Mouse (Mus musculus) neural tube, postnatal 0 days (tissue): Measurements from ENCODE around the gene Olfr592. TPM values are rescaled to one million over a fixed set of nuclear protein-coding genes. Genes with fewer than 3 reads are reported as not detected.

Experiments used
- polyA plus RNA-seq: library from polyadenylated mRNA; unstranded; fragments of >200 nt; fragmentation: Nextera tagmentation; extraction: Ambion mirVana; gene quantifications from 2 replicates; pipeline ENCODE4 v1.2.1, GENCODE M21; 2015

Olfr592 gene
- not detected in 2 replicates for polyA plus RNA-seq

GRCm38 (mm10) chr7:103184503-103184902, at the start of gene Olfr592:
Gene Olfr592 (plus strand): TSS chr7:103184803.

GRCm38 (mm10) chr7:103140579-103140978, 44.0 kb upstream of the Olfr592 start, which contains the start of gene Olfr588-ps1:
Gene Olfr588-ps1 (plus strand): TSS chr7:103140879.

DNA sequence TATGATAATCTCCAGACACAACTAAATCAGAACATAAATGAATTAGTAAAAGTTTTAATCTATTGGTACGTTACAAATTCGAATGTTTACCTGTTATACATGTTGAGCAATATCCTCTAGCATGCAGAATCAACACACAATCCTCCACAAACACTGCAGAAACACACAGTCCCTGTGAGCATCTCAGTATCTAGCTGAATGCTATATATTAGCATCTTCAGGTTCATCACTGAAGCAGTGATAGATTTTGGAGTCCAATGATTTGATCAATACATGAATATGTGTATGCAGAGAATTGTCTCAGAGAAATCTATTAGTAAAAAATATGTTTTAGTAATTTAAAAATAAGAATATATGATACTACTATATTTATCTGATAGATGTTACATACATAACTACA, 28.3 kb upstream of the Olfr592 start, which contains the start of gene Olfr589:
Gene Olfr589 (minus strand): TSS at position 101 of the 400 bp plus-strand sequence.

GRCm38 (mm10) chr7:103178240-103178639, 6.4 kb upstream of the Olfr592 start, which contains the start of gene Olfr591:
Gene Olfr591 (minus strand): TSS chr7:103178340.

DNA sequence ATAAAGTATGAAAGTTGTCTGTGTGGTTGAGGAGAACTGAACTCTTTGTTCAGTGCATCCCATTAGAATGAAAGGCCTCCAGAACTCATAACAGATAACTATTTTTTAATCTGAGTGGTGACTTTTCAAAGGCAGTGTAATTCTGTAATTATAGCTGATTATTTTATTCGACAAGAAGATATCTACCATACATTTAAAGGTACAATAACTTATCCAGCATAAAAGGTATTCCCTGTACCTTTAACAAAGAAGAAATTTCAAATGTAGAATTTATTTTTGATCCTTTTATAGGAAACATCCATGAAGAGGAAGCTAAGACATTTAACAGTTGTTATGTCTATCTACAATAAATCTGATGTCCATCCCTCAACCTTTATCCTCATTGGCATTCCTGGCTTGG, 27.0 kb downstream of the Olfr592 start, which contains the start of gene Olfr593:
Gene Olfr593 (plus strand): TSS at position 301 of the 400 bp plus-strand sequence.

DNA sequence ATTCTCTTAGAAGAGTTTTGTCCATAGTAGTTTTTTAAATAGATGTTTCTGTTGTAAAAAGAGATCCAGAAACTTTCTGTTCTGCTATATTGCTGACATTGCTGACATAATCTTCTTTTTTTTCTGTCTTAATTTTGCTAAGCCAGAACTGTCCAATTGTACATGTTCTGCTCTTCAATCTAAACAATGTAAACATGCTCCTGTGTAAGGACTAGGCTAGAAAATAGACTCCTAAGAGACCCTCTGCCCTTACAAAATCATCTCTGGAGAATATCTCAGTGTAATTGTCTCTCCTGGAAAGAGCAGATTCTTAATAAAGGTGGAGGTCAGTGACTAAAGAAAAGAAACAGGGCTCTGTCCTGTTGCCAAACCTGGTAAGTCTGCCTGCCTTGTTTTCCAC, 32.1 kb downstream of the Olfr592 start, which contains the start of gene Olfr594:
Gene Olfr594 (plus strand): TSS at position 301 of the 400 bp plus-strand sequence.

Other genes with a start within 250 kb of the Olfr592 start
- gene Olfr573-ps1, start 242.2 kb upstream of the Olfr592 start, polyA plus RNA-seq, result not detected in 2 replicates
- gene Olfr574, start 236.3 kb upstream of the Olfr592 start, polyA plus RNA-seq, result not detected in 2 replicates
- not detected in 2 replicates for gene Olfr575, start 226.0 kb upstream of the Olfr592 start, polyA plus RNA-seq
- gene Olfr576, start 222.1 kb upstream of the Olfr592 start, polyA plus RNA-seq, result not detected in 2 replicates
- not detected in 2 replicates for gene Olfr577, start 208.9 kb upstream of the Olfr592 start, polyA plus RNA-seq
- gene Olfr578, start 195.5 kb upstream of the Olfr592 start, polyA plus RNA-seq, result not detected in 2 replicates
- gene Olfr582, start 146.8 kb upstream of the Olfr592 start, polyA plus RNA-seq, result not detected in 2 replicates
- gene Olfr583, start 133.5 kb upstream of the Olfr592 start, polyA plus RNA-seq, result not detected in 2 replicates
- not detected in 2 replicates for gene Olfr584, start 102.9 kb upstream of the Olfr592 start, polyA plus RNA-seq
- not detected in 2 replicates for gene Olfr585, start 87.1 kb upstream of the Olfr592 start, polyA plus RNA-seq
- not detected in 2 replicates for gene Olfr586, start 59.2 kb upstream of the Olfr592 start, polyA plus RNA-seq
- not detected in 2 replicates for gene Olfr588-ps1, start 43.9 kb upstream of the Olfr592 start, polyA plus RNA-seq
- gene Olfr589, start 28.4 kb upstream of the Olfr592 start, polyA plus RNA-seq, result not detected in 2 replicates
- not detected in 2 replicates for gene Olfr591, start 6.5 kb upstream of the Olfr592 start, polyA plus RNA-seq
- not detected in 2 replicates for gene Olfr593, start 27.1 kb downstream of the Olfr592 start, polyA plus RNA-seq
- gene Olfr594, start 32.2 kb downstream of the Olfr592 start, polyA plus RNA-seq, result not detected in 2 replicates
- gene Usp17ld, start 67.7 kb downstream of the Olfr592 start, polyA plus RNA-seq, result not detected in 2 replicates
- gene Olfr596, start 120.8 kb downstream of the Olfr592 start, polyA plus RNA-seq, result not detected in 2 replicates
- not detected in 2 replicates for gene Olfr597, start 131.5 kb downstream of the Olfr592 start, polyA plus RNA-seq
- not detected in 2 replicates for gene Olfr598, start 138.8 kb downstream of the Olfr592 start, polyA plus RNA-seq
- not detected in 2 replicates for gene Olfr599, start 151.1 kb downstream of the Olfr592 start, polyA plus RNA-seq
- gene Olfr600, start 164.9 kb downstream of the Olfr592 start, polyA plus RNA-seq, result not detected in 2 replicates
- not detected in 2 replicates for gene Olfr601, start 177.9 kb downstream of the Olfr592 start, polyA plus RNA-seq
- gene Olfr603, start 201.4 kb downstream of the Olfr592 start, polyA plus RNA-seq, result not detected in 2 replicates
- gene Usp17lc, start 230.3 kb downstream of the Olfr592 start, polyA plus RNA-seq, result not detected in 2 replicates